Mouse (Mus musculus) megakaryocyte, embryonic 14.5 days (primary cell): ENCODE data around the gene Slc16a3.

Source experiments
- FLI1 ChIP-seq: IDR thresholded peaks from 2 replicates; pipeline ENCODE4 v1.6.1; 2012; ENCODE audit warnings: low read length, inconsistent platforms, mixed read lengths
- GATA1 ChIP-seq: IDR thresholded peaks from 3 replicates; pipeline ENCODE4 v1.6.1; 2012; ENCODE audit warnings: mixed read lengths, low read length, inconsistent platforms, borderline replicate concordance

DNA sequence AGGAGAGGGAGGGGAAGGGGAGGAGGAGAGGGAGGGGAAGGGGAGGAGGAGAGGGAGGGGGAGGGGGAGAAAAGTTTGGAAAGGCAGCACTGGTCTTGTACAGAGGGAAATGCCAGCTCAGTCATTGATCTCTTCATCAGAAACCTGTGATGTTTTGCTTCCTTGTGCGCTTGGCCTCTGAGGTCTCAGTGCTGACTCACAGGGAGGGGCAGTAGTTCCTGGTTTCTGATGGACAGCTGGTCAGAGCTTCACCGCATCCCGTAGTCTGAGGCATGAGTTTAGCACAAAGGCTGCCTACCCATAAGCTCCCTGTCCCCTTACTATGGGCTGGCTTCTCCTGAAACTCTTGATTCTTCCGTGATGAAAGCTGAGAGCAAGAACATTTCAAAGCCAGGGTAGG is 9.5 kb upstream of the Slc16a3 start:
- TF ChIP-seq GATA1 (no peak), FLI1 (no peak)
